Mouse (Mus musculus) kidney, adult 9 months (tissue): ENCODE data around the gene Aloxe3.
A peak's percentile ranks its signal among the peaks of the same experiment; 100 is the strongest.
"Not testable (repeated sequence)": the region's sequence is repeated elsewhere in the genome, so short reads cannot be mapped to it uniquely, and the experiment has no call there.

Source experiments
- DNase-seq: peaks from one replicate; pipeline ENCODE4 v3.0.0; 2022

The Aloxe3 gene

DNA sequence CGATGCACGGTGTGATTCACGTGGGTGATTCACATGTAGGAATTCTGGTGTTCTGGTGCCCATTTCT is at the start of gene Aloxe3:
Gene Aloxe3, plus strand, starts transcription at position 45 of the 67 bp plus-strand sequence.
- no peak for DNase-seq

DNA sequence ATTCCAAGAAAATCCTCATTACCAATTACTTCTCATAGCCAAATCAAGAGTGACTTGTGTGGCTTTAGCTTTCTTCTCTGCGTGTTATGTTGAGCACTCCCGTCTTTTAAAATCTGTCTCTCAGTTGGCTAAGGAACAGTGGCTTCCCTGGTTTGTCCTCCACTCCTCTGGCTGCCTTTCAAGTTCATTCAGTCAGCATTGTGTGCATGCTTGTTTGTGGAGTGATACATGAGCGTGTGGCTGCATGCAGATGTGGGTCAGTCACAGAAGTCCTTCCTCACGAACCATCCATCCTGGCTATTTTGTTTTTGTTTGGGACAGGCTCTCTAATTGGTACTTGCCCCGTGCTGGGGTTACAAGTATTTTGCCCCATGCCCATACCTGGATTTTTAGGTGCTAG is 49.1 kb upstream of the Aloxe3 start:
- no peak for DNase-seq

DNA sequence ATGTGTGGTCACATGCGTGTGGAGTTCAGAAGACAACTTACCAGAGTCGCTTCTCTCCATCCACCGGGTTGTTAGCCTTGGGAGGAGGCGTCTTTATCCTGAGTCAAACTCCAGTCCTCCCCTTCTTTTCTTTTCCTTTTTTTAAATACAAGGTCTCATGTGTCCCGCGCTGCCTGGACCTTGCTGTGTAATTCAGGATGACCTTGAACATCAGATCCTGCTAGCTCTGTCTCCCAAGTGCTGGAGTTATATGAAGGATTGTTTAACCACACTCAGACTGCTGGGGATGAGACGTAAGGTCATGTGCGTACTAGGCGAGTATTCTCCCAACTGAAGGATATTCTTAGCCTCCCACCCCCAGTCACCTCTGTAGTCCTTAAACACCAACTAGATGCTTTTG is 48.4 kb upstream of the Aloxe3 start:
- no peak for DNase-seq

- DNase-seq, result no peak
Measured at GRCm38 (mm10) chr11:69078041-69078440, 47.7 kb upstream of the Aloxe3 start.

DNA sequence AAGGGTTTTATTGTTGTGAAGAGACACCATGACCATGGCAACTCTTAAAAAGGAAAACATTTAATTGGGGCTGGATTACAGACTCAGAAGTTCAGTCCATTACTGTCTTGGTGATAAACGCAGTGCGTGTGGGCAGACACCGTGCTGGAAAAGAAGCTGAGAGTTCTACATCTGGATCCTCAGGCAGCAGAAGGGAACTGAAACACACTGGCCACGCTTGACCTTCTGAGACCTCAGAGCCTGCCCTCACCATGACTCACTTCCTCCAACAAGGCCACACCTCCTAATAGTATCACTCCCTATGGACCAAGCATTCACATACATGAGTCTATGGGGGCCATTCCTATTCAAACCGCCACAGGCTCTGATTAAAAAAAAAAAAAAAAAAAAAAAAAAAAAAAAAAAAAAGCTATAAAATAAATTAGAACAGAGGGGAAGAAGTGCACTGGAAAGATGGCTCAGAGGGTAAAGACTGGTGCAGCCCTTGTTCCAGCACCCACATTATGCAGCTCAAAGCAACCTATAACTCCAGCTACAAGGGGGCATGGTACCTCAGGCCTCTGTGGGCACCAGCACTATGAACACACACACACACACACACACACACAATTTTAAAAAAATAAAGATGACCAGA is 46.8 kb upstream of the Aloxe3 start:
- DNase-seq, result no peak

GRCm38 (mm10) chr11:69080102-69080854 is 45.4 kb upstream of the Aloxe3 start:
- DNase-seq, result peak; percentile 54

- DNase-seq, result no peak
Measured at GRCm38 (mm10) chr11:69080855-69081222, 44.9 kb upstream of the Aloxe3 start.

GRCm38 (mm10) chr11:69081613-69082012 is 44.1 kb upstream of the Aloxe3 start:
- no peak for DNase-seq

- no peak for DNase-seq
Measured at GRCm38 (mm10) chr11:69085608-69086007, 40.1 kb upstream of the Aloxe3 start.

- no peak for DNase-seq
Measured at GRCm38 (mm10) chr11:69086390-69086789, 39.3 kb upstream of the Aloxe3 start.

DNA sequence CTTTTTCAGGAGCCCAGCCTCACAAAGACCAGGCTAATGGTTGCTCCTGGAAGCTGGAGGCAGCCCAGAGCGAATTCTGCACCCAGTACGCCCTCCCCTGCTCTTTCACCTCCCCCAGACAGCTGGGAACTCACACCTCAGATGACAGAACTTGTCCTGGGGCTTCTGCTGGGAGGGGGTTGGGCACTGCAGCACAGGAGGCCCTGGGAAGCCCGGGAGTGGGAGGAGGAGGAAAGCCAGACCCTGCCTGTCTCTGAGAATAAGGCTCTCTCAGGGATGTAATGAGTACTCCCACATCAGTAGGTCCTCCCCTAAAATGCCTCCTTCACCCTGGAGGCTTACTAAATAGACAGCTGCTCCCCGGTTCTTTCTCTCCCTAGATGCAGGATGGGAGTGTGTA is 38.6 kb upstream of the Aloxe3 start:
- no peak for DNase-seq

DNA sequence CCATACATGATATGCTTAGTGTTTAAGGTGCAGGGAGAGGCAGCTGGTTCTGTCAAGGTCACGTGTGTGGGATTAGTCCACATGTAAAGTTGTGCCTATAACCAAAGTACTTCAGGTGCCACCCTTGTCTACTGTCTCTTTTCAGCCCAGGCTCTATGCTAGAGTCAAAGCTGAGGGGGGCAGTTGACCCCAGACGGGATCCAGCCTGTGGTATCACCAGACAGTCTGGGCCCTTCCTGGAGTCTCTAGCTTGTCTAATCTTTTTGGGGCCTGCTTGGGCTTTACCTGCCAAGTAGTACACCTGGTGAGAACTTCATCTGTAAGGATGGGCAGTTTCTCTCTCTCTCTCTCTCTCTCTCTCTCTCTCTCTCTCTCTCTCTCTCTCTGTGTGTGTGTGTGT is 38.1 kb upstream of the Aloxe3 start:
- no peak for DNase-seq

- peak; percentile 90 for DNase-seq
Measured at GRCm38 (mm10) chr11:69088103-69088855, 37.4 kb upstream of the Aloxe3 start, which contains the start of gene Vamp2. Gene Vamp2 (plus strand): TSS chr11:69088490.

DNA sequence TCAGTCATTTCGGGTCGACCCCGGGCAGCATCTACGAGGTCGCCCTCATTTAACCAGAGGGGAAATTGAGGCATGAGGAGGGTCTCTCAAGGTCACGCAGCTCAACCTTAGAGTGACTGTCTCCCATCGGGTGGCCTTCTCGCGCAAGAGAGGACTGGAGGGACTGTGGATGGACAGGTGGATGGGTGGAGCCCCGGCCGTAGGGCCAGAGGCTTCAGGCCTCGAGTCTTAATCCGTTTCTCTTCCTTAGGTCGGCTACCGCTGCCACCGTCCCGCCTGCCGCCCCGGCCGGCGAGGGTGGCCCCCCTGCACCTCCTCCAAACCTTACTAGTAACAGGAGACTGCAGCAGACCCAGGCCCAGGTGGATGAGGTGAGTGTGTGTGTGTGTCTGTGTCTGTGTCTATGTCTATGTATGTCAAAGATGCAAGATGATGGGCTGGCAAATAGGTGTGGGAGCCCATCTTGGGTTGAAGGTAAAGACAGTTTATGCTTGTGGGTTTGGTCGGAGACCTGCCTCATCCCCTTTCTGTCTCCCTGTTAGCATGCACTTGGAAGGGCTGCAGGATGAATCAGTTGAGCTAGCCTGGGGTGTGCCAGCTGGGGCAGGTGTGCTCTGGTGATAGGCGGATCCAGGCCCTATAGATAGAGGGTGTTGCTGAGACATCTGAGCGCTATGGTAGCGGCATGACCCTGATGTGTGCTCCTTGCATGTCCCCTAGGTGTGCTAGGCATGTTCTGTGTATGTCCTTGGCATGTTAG is 36.7 kb upstream of the Aloxe3 start:
- no peak for DNase-seq

GRCm38 (mm10) chr11:69089616-69090290 is 35.9 kb upstream of the Aloxe3 start:
- no peak for DNase-seq

GRCm38 (mm10) chr11:69090367-69090766 is 35.3 kb upstream of the Aloxe3 start:
- no peak for DNase-seq

- no peak for DNase-seq
Measured at GRCm38 (mm10) chr11:69091566-69092385, 33.9 kb upstream of the Aloxe3 start.

DNA sequence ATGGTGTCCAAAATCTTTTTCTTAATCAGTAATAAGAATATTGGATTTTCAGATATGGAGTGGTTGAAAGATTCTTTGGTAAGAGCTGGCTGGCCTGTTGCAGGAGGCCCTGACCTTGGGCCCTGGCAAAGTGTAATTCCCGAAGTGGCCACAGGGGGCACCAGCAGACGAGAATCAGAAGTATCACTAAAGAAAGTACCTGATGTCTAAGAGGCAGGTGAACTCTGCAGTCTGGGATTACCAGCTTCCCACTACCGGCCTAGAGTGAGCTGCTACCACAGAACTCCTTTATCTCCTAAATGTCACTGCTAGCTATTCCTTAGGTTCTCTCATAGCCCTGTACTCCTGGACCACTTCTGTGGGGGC is 33.3 kb upstream of the Aloxe3 start:
- peak; percentile 97 for DNase-seq

GRCm38 (mm10) chr11:69092871-69093270 is 32.8 kb upstream of the Aloxe3 start:
- peak; percentile 54 for DNase-seq

GRCm38 (mm10) chr11:69093856-69094255 is 31.8 kb upstream of the Aloxe3 start:
- not testable (repeated sequence) for DNase-seq

- DNase-seq, result peak; percentile 100
Measured at GRCm38 (mm10) chr11:69094697-69095429, 30.8 kb upstream of the Aloxe3 start, which contains the start of gene Per1. Gene Per1 (plus strand): TSS chr11:69095217.
